Mouse (Mus musculus) erythroblast, embryonic 14.5 days (primary cell): ENCODE data around the gene Map4k4.

Experiments used
- GATA1 ChIP-seq: IDR thresholded peaks from 2 replicates; pipeline ENCODE4 v1.6.1; 2012; ENCODE audit warnings: low read length, inconsistent platforms, mixed read lengths
- TAL1 ChIP-seq: IDR thresholded peaks from 3 replicates; pipeline ENCODE4 v1.6.1; 2012; ENCODE audit warnings: low read length, inconsistent platforms, mixed read lengths

- no peak for TF ChIP-seq GATA1
- TF ChIP-seq TAL1 = no peak
Observed at GRCm38 (mm10) chr1:39965461-39965860, 64.7 kb downstream of the Map4k4 start.
